Mouse (Mus musculus): ENCODE measurements around the gene Abhd17b. TPM values are rescaled to one million over a fixed set of nuclear protein-coding genes. Genes with fewer than 3 reads are reported as not detected.

The Abhd17b gene
- 57.6 and 72.1 TPM in 2 replicates for polyA plus RNA-seq (2015; fragmentation: Nextera tagmentation; extraction: Ambion mirVana)

GRCm38 (mm10) chr19:21653172-21653981 lies at the start of gene Abhd17b:
Gene Abhd17b, plus strand, starts transcription at chr19:21653185.

GRCm38 (mm10) chr19:21652285-21653171 lies 457 bp upstream of the Abhd17b start, which contains the start of gene 1110059E24Rik:
Gene 1110059E24Rik, minus strand, starts transcription at chr19:21652976.

Other genes with a start within 250 kb of the Abhd17b start
- gene Gda, start 179.7 kb upstream of the Abhd17b start, polyA plus RNA-seq (2015; fragmentation: Nextera tagmentation; extraction: Ambion mirVana) = 0.92 and 1.1 TPM in 2 replicates
- gene 1110059E24Rik, start 209 bp upstream of the Abhd17b start, polyA plus RNA-seq (2015; fragmentation: Nextera tagmentation; extraction: Ambion mirVana) = 52.2 and 53.1 TPM in 2 replicates
- 6.6 and 7.6 TPM in 2 replicates for gene Cemip2, start 125.2 kb downstream of the Abhd17b start, polyA plus RNA-seq (2015; fragmentation: Nextera tagmentation; extraction: Ambion mirVana)